Mouse (Mus musculus) left cerebral cortex, adult 8-10 months (tissue): Measurements from ENCODE around the gene Gm45521. TPM values are rescaled to one million over a fixed set of nuclear protein-coding genes. Genes with fewer than 3 reads are reported as not detected.

Experiments
- DNase-seq, 2 experiments: peaks; one replicate each; pipeline ENCODE4 v3.0.0; 2022; ENCODE audit warnings: low spot score in 2 of 2
- total RNA-seq, 4 experiments: library from RNA; stranded (reverse); gene quantifications; 2 replicates each; pipeline ENCODE4 v1.2.4; 2022

Gm45521 gene
- total RNA-seq, 4 experiments from 2014 or later = 0.59 TPM; not detected in 3

GRCm38 (mm10) chr14:7952610-7953254 is 4.4 kb upstream of the Gm45521 start:
- no peak for DNase-seq

- DNase-seq = no peak
Observed at GRCm38 (mm10) chr14:7954071-7954471, 3.0 kb upstream of the Gm45521 start.

- no peak for DNase-seq
Observed at GRCm38 (mm10) chr14:7956427-7956826, 661 bp upstream of the Gm45521 start.

- no peak for DNase-seq
Observed at GRCm38 (mm10) chr14:7960616-7961015, 3.5 kb downstream of the Gm45521 start.

GRCm38 (mm10) chr14:7961714-7962113 is 4.6 kb downstream of the Gm45521 start:
- no peak for DNase-seq

GRCm38 (mm10) chr14:7962626-7963025 is 5.5 kb downstream of the Gm45521 start:
- DNase-seq = no peak

GRCm38 (mm10) chr14:7963160-7963559 is 6.1 kb downstream of the Gm45521 start:
- no peak for DNase-seq

- DNase-seq = peak in 1 of 2 experiments; percentile 45
Observed at GRCm38 (mm10) chr14:7964219-7964889, 7.3 kb downstream of the Gm45521 start.

- no peak for DNase-seq
Observed at GRCm38 (mm10) chr14:7971889-7972493, 14.9 kb downstream of the Gm45521 start.

GRCm38 (mm10) chr14:7974643-7975042 is 17.6 kb downstream of the Gm45521 start:
- DNase-seq = no peak

- no peak for DNase-seq
Observed at GRCm38 (mm10) chr14:7975177-7975576, 18.1 kb downstream of the Gm45521 start.

GRCm38 (mm10) chr14:7977471-7977870 is 20.4 kb downstream of the Gm45521 start:
- DNase-seq = no peak

- no peak for DNase-seq
Observed at GRCm38 (mm10) chr14:7978183-7978582, 21.1 kb downstream of the Gm45521 start.

GRCm38 (mm10) chr14:7981226-7981625 is 24.1 kb downstream of the Gm45521 start:
- no peak for DNase-seq

GRCm38 (mm10) chr14:7986913-7987312 is 29.8 kb downstream of the Gm45521 start:
- DNase-seq = no peak

GRCm38 (mm10) chr14:7989371-7989770 is 32.3 kb downstream of the Gm45521 start:
- DNase-seq = no peak

GRCm38 (mm10) chr14:7989961-7990360 is 32.9 kb downstream of the Gm45521 start:
- DNase-seq = no peak

GRCm38 (mm10) chr14:7991108-7991776 is 34.2 kb downstream of the Gm45521 start:
- no peak for DNase-seq

GRCm38 (mm10) chr14:7992158-7992557 is 35.1 kb downstream of the Gm45521 start:
- no peak for DNase-seq

GRCm38 (mm10) chr14:7994271-7994767 is 37.2 kb downstream of the Gm45521 start, which contains the start of gene Dnase1l3:
Gene Dnase1l3, minus strand, starts transcription at chr14:7994573.
- DNase-seq = no peak

GRCm38 (mm10) chr14:7997255-7997696 is 40.2 kb downstream of the Gm45521 start:
- peak; percentile 77 to 92 for DNase-seq

GRCm38 (mm10) chr14:7999030-7999429 is 41.9 kb downstream of the Gm45521 start:
- no peak for DNase-seq
